Mouse (Mus musculus): ENCODE measurements around the gene Crispld2.

DNA sequence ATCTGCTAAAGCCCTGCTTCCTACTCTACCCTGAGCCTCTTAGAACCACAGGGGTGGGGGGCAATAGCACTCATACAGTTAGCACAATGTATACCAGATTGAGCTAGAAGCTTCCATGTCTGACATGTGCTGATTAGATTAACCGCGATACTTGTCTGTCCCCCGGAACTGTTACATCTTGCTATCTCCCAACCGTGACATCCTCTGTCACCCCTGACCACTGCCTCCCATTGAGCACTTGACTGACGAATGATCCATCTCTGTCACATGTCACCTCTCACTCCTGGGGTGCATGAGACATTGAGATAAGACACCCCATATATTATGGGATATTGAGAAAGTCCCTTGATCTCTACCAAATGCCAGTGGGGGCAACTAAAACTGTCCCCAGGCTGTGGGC lies 34.0 kb downstream of the Crispld2 start:
- TF ChIP-seq POLR2A (IDR thresholded peaks at IDR 0.05; ENCODE audit: low read depth, low read length), result no peak
- TF ChIP-seq CTCF (IDR thresholded peaks at IDR 0.05; ENCODE audit: extremely low read depth, insufficient read length, insufficient replicate concordance, low read depth, low read length), result no peak
